Mouse (Mus musculus) lung, postnatal 10 days (tissue): ENCODE results near the gene Orai1.

Experiments
- DNase-seq: peaks from one replicate; pipeline ENCODE4 v3.0.0; 2021

Gene Orai1

GRCm38 (mm10) chr5:122997205-122998204 is 17.4 kb upstream of the Orai1 start:
- DNase-seq: no peak

DNA sequence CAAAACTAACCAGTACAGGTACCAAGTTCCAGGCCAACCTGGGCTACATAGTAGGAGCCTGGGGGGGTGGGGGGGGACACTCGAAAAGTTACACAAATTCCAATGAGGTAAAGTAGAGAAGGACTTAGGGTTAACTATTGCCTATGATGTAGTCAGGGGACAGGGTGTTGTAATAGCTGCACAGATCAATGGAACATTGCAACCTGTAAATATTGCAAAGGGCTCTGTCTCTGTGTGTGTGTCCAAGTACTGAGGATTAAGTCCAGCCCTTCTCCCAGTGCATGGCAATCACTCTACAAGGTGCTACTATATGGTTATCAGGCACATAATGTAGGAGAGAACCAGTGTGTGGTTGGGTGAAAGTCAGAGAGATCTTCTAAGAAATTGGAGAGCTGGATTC is 14.0 kb upstream of the Orai1 start:
- no peak for DNase-seq

DNA sequence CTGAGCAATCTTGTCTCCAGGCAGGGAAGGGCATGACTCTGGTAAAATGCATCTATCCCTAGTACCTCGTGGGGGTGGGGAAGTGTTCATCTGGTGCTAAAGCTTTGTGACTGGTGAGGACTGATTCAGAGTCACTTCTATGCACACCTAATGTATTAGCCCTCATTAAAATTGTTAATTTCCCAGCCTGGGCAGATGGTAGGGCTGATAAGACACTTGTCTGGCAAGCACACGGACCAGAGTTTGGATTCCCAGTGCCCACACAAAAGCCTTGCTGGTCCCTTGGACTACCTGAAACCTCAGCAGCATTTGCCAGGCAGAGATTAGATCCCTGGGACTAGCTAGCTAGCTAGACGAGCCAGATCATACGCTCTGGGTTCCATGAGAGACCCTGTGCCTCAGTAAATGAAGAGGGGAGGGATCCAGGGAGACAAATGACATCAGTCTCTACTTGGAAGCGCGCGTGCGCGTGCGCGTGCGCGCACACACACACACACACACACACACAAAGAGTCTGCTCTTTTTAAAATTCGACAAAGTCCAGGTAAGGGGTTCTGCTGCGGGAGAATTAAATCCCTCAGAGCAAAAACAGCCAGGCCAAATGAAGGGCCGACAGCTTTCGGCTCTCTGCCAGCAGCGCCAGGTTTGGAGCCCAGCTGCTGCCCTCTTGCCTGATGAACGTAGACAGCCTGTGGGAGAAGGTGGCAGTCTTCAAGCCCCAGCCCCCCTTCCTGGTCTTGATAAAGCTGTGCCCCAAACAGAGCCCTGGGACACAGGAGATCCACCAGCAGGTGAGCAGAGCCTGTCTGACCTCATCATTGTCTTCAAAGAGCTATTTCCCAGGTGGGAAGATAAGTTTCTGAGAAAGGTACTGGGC is 8.9 kb upstream of the Orai1 start:
- DNase-seq: no peak

DNA sequence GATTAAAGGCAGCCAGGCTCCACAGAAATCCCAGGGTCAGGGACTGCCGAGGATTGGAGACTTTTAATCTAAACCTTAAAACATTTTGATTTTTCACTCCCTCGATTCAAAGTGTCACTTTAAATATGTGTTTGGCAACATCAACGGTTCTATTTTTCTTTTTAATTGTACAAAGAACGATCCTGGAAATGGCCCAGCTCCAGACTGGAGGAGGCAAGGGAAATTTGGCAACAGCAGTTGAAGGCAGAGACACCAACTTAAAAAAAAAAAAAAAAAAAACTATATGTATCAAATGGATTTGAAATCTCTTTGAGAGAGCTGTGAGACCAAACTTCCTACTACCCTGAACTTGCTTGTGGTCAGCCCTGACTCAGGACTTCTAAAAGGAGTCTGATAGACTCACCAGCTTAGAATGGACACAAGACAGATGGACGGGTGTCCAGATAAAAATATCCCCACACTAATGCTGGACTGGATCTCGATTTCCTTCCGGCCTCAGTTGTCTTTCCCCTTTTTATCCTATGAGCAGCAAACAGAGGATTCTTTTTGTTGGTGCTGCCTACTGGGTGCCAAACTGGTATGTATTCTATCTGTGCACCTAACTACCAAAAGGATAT is 5.9 kb upstream of the Orai1 start:
- no peak for DNase-seq

DNA sequence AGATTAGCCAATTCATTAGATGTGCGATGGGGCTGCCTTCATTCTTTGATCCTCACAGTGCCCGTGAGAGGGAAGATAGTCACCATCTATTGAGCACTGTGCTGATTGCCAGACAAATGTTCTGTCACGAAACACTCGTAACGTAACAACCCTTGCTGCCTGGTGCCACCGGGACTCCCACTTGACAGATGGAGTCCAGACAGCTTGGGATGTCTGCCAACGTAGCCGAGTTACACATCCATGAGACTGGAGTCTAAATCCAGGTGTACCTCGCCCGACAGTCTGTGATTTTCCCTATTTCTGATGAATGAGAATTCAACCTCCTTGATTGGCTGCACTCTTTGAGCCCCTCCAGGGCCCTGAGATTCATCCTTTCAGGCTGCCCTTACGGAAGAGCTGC is 5.0 kb upstream of the Orai1 start:
- no peak for DNase-seq

DNA sequence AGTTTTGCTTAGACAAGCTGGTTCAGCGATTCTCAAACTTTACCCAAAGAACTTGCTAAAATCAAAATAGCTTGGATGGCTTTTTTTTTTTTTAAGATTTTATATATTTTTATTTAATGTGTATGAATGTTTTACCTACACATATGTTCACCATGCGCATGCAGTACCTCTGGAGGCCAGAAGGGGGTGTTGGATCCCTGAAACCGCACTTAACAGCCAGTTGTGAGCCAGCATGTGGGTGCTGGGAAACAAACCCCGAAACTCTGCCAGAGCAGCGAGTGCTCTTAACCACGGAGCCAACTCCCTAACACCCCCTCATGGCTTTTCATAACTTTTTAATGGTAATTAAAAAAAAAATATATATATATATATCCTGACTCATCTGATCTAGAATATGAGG is 4.1 kb upstream of the Orai1 start:
- DNase-seq: no peak

GRCm38 (mm10) chr5:123011705-123012104 is 3.2 kb upstream of the Orai1 start:
- no peak for DNase-seq

GRCm38 (mm10) chr5:123013599-123014315 is 1.1 kb upstream of the Orai1 start:
- peak; percentile 84 for DNase-seq

DNA sequence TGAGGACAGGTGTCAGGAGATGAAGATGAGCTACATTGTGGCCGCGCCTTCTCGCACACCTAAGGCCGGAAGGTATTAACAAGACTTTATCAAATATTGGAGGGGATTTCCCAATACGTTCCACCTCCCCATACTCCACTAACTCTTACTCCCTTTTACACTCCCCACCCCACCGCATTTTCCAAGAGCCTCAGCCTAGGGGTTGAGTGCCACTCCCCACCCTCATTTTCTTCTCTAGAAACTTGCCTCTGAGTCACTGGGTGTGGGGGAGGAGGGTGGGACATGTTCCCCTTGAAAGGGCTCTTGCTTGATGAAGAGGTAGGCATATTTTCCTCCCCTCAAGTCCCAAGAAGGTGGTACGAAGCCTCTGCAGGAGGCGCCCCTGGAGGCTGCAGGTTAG is 1.0 kb downstream of the Orai1 start:
- peak; percentile 52 for DNase-seq

- DNase-seq: peak; percentile 38
These were observed 2.6 kb downstream of the Orai1 start for GRCm38 (mm10) chr5:123017504-123017903.

DNA sequence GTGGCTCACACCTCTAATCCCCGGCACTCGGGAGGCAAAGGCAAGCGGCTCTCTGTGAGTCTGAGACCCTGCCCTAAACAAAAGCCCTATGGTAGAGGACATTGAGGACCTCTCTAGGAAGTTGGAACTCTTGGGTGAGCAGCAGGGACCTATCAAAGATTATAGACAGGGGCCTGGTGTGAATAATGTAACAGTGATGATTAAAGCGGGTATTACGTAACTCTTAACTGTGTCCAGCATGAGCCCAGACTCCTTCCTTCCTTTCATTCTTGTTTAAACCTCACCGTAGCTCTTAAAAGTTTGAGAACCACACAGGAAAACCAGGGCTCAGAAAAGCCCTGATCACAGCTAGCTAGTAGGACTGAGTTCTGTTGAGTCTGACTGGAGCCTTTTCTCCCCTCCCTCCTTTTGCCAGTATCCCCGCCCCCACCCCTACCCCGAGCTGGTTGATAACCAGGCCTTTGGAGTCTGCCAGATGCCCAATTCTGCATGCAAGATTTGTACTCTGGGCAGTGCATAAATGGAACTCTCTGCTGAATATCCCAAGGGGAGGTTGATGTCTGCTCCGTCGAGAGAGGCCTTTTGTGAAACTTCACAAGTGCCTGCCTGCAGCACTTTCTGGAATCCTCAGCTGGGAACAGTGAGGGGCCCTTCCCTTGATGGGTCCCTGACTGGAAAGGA is 4.6 kb downstream of the Orai1 start:
- DNase-seq: peak; percentile 25

DNA sequence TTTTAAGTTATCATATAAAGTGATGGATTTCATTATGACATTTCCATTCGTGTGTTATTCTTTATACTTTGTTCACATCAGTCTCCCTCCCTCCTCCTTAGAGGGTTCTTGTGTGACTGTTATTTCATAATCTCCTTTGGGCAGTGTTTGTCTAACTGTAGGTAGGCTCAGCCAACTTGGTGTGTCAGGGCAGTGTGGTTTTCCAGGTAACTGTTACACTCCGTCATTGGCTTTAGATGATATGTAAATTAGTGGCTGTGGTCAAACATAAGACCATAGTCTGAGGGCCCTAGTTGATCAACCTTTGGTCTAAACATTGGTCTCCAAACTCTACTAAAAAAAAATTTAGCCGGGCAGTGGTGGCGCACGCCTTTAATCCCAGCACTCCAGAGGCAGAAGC is 5.6 kb downstream of the Orai1 start:
- DNase-seq: no peak

- DNase-seq: no peak
These were observed 6.6 kb downstream of the Orai1 start for GRCm38 (mm10) chr5:123021438-123021837.

GRCm38 (mm10) chr5:123023049-123023448 is 8.2 kb downstream of the Orai1 start:
- DNase-seq: peak; percentile 76

DNA sequence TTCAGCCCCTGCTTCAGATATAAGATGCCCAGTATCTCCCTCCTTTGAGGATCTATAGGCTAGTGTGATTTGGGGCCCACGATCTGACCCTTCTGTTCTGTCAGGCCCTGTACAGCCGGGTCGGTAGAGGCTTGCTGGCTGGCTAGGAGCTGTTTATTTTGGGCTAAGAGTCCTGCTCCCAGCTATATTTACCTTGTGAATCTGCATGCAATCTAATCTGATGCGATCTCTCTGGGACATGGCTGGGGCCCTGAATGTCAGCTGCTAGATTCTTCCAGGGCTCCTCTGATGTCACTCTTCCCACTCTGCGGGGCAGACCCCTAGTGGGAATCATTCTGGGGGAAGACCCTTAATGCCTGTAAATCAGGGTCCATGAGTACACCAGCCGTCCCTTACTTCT is 9.4 kb downstream of the Orai1 start:
- no peak for DNase-seq

- DNase-seq: no peak
These were observed 10.2 kb downstream of the Orai1 start for GRCm38 (mm10) chr5:123024965-123025573.

DNA sequence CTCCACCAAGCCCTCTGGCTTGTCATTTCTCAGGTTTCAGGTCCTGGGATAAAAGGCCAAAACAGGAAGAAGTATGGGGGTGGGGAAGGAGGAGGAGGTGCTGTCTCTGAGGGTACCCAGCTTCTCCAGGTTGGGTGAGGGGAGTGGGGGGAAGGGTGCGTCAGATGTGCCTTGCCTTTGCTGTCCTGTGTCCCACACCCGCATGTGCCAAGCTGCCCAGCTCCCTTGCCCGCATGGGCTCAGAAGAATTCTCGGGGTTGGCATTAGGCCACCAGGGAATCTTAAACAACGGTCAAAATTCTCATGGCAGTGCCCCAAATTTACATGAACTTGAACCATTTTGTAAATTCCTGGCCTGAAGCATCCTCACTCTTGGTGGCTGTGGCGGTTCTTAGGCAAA is 11.5 kb downstream of the Orai1 start:
- DNase-seq: peak; percentile 25

- no peak for DNase-seq
These were observed 12.6 kb downstream of the Orai1 start for GRCm38 (mm10) chr5:123027436-123027835.

- DNase-seq: no peak
These were observed 14.9 kb downstream of the Orai1 start for GRCm38 (mm10) chr5:123029729-123030128.

GRCm38 (mm10) chr5:123031312-123031711 is 16.4 kb downstream of the Orai1 start:
- no peak for DNase-seq

DNA sequence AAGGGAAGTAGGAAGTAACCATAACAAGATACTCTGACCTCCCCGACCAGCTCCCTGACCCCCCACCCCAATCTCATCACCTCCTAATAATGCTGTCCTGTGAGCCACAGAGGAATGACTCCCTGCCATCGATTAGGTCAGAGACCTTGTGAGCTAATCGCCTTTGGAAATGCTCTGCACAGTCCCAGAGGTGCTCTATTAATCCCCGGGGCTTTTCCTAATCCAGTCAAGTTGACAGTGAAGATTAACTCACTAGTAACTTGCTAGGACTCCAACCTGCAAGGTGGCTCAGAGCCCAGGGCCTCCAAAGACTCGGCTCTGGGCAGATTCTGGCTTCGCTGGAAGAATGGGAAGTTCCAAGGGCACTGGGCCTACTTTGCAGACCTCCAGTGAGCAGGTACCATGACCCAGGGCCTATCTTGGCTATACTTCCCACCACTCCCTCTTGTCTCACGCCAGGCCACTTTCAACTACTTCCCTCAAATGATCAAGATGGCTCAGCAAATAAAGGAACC is 18.8 kb downstream of the Orai1 start:
- no peak for DNase-seq
